ENCODE assay signal across 14 mouse cellular contexts in genomic region chr7:63768398-63769029, GRCm38 (mm10).
DNase-seq lines count a peak whose midpoint lies in the region; ATAC-seq lines count a peak whose summit lies in the region.
"Had no signal": no experiment of that assay in that cellular context is flagged by ENCODE, and none has a peak within 500 bp of the region (broad histone marks: within the 10 kb centered on the region; RNA-seq: fewer than 3 reads in every experiment).

No protein-coding gene starts in this region.

- no peak overlapping the region for H3K4me3 ChIP-seq in embryonic facial prominence, embryonic 11.5 days (ENCODE audit: low read depth, low read length)
- H3K4me3 ChIP-seq in embryonic facial prominence, embryonic 10.5 days: no peak overlapping the region
- no peak overlapping the region for H3K4me3 ChIP-seq in hindbrain, embryonic 14.5 days (replicated peaks; ENCODE audit: low read length)
- no peak overlapping the region for H3K4me3 ChIP-seq in neural tube, embryonic 13.5 days
- H3K4me3 ChIP-seq: embryonic facial prominence, embryonic 12.5 days; heart, adult 2 months had no signal

- intact Hi-C loops in left cerebral cortex, postnatal 14 days (cut with DNase I): no loop called here
- intact Hi-C loops in left cerebral cortex, postnatal 4 days (cut with DNase I): no loop called here

- H3K4me2 ChIP-seq in embryonic facial prominence, embryonic 11.5 days (ENCODE audit: low read depth, low read length): no peak overlapping the region
- H3K4me2 ChIP-seq in hindbrain, embryonic 14.5 days (replicated peaks): no peak overlapping the region
- H3K4me2 ChIP-seq in neural tube, embryonic 13.5 days: no peak overlapping the region
- H3K4me2 ChIP-seq: embryonic facial prominence, embryonic 12.5 days had no signal

- H3K27ac ChIP-seq in embryonic facial prominence, embryonic 11.5 days (replicated peaks; ENCODE audit: low read depth, low read length): no peak overlapping the region
- no peak overlapping the region for H3K27ac ChIP-seq in embryonic facial prominence, embryonic 10.5 days (replicated peaks)
- H3K27ac ChIP-seq in hindbrain, embryonic 14.5 days: no peak overlapping the region
- H3K27ac ChIP-seq in neural tube, embryonic 13.5 days (replicated peaks): no peak overlapping the region
- H3K27ac ChIP-seq: embryonic facial prominence, embryonic 12.5 days; heart, adult 2 months; liver, embryonic 14.5 days had no signal

- H3K27me3 ChIP-seq in embryonic facial prominence, embryonic 11.5 days (ENCODE audit: control insufficient read depth, insufficient read depth, low read length): no peaks in the 10 kb centered on the region
- H3K27me3 ChIP-seq in embryonic facial prominence, embryonic 10.5 days (replicated peaks; ENCODE audit: low read depth, poor library complexity, severe bottlenecking): peaks cover 5% of the 10 kb centered on the region
- H3K27me3 ChIP-seq in hindbrain, embryonic 14.5 days (ENCODE audit: control insufficient read depth, insufficient read depth, low read length): no peaks in the 10 kb centered on the region
- H3K27me3 ChIP-seq in neural tube, embryonic 13.5 days: no peaks in the 10 kb centered on the region
- H3K27me3 ChIP-seq: embryonic facial prominence, embryonic 12.5 days had no signal

- 0 out of 2 replicates have a peak, but pooled peaks have one; percentile 56 for ATAC-seq in embryonic facial prominence, embryonic 11.5 days (replicated peaks; ENCODE audit: insufficient number of reproducible peaks, low FRiP score, low TSS enrichment, low read depth)
- ATAC-seq in hindbrain, embryonic 14.5 days (ENCODE audit: low FRiP score): peak; percentile 71
- peak; percentile 71; the same call in 1 of the 2 replicates for ATAC-seq in neural tube, embryonic 13.5 days (ENCODE audit: low read depth)

- no peak for DNase-seq in embryonic facial prominence, embryonic 11.5 days (ENCODE audit: low spot score)
- no peak for DNase-seq in embryonic facial prominence, embryonic 10.5 days (ENCODE audit: low spot score)
- peak; percentile 49 to 86 for DNase-seq in left cerebral cortex, postnatal 14 days (ENCODE audit: low spot score in 2 of 2)
- no peak for DNase-seq in left cerebral cortex, postnatal 4 days
- no peak for DNase-seq in hindbrain, embryonic 14.5 days (ENCODE audit: low spot score)
- DNase-seq in yolk sac, embryonic 10.5 days (ENCODE audit: low spot score): no peak
- no peak for DNase-seq in ovary, postnatal 10 days (ENCODE audit: low spot score)
- DNase-seq: adrenal gland, postnatal 36 days; heart, adult 2 months; heart, postnatal 14 days; kidney, adult 11 months had no signal

- no peaks in the 10 kb centered on the region for H3K9me3 ChIP-seq in embryonic facial prominence, embryonic 11.5 days (replicated peaks; ENCODE audit: control insufficient read depth, low read length)
- H3K9me3 ChIP-seq in embryonic facial prominence, embryonic 10.5 days: no peaks in the 10 kb centered on the region
- no peaks in the 10 kb centered on the region for H3K9me3 ChIP-seq in hindbrain, embryonic 14.5 days (ENCODE audit: control insufficient read depth, low read length)
- no peaks in the 10 kb centered on the region for H3K9me3 ChIP-seq in neural tube, embryonic 13.5 days
- H3K9me3 ChIP-seq: embryonic facial prominence, embryonic 12.5 days had no signal

- no peak overlapping the region for H3K9ac ChIP-seq in embryonic facial prominence, embryonic 11.5 days (replicated peaks; ENCODE audit: low read length)
- H3K9ac ChIP-seq in hindbrain, embryonic 14.5 days: peak overlapping the region; percentile 16; the same call in 1 of the 2 replicates
- H3K9ac ChIP-seq in neural tube, embryonic 13.5 days: no peak overlapping the region
- H3K9ac ChIP-seq: embryonic facial prominence, embryonic 12.5 days; liver, embryonic 14.5 days had no signal

- no peaks in the 10 kb centered on the region for H3K4me1 ChIP-seq in embryonic facial prominence, embryonic 11.5 days (ENCODE audit: control insufficient read depth, insufficient read depth, low read length)
- peaks cover 4% of the 10 kb centered on the region; the same call in 1 of the 2 replicates for H3K4me1 ChIP-seq in embryonic facial prominence, embryonic 10.5 days
- H3K4me1 ChIP-seq in hindbrain, embryonic 14.5 days (replicated peaks; ENCODE audit: control insufficient read depth, insufficient read depth, low read length): peaks cover 7% of the 10 kb centered on the region; the same call in 1 of the 2 replicates
- H3K4me1 ChIP-seq in neural tube, embryonic 13.5 days (replicated peaks): peaks cover 14% of the 10 kb centered on the region
- H3K4me1 ChIP-seq: embryonic facial prominence, embryonic 12.5 days had no signal

- WGBS in embryonic facial prominence, embryonic 11.5 days: 53% methylated on average over 5 of the region's 5 CpGs
- WGBS in embryonic facial prominence, embryonic 10.5 days: 65% methylated on average over 5 of the region's 5 CpGs
- 32% methylated on average over 5 of the region's 5 CpGs for WGBS in hindbrain, embryonic 14.5 days
- 38% methylated on average over 5 of the region's 5 CpGs for WGBS in neural tube, embryonic 13.5 days

- no peaks in the 10 kb centered on the region for H3K36me3 ChIP-seq in embryonic facial prominence, embryonic 11.5 days (replicated peaks; ENCODE audit: control insufficient read depth, insufficient read depth, low read depth, low read length)
- H3K36me3 ChIP-seq in embryonic facial prominence, embryonic 10.5 days (replicated peaks): no peaks in the 10 kb centered on the region
- no peaks in the 10 kb centered on the region for H3K36me3 ChIP-seq in hindbrain, embryonic 14.5 days (replicated peaks; ENCODE audit: control insufficient read depth, insufficient read depth)
- no peaks in the 10 kb centered on the region for H3K36me3 ChIP-seq in neural tube, embryonic 13.5 days
- H3K36me3 ChIP-seq: embryonic facial prominence, embryonic 12.5 days had no signal

Comparison
In these comparisons a context has a peak if more than half of its experiments do, and no peak if none do; other contexts are left out.
1. DNase-seq: peak in left cerebral cortex, postnatal 14 days (2 of 2); none in embryonic facial prominence, embryonic 11.5 days (single experiment), embryonic facial prominence, embryonic 10.5 days (single experiment), left cerebral cortex, postnatal 4 days (single experiment), hindbrain, embryonic 14.5 days (single experiment), yolk sac, embryonic 10.5 days (single experiment) and ovary, postnatal 10 days (single experiment).
2. Peak in every context shown above with its lines, with median percentiles within 50 percentile points of each other: ATAC-seq.